Mouse (Mus musculus) spleen, adult 18-20 months (tissue): ENCODE measurements around the gene Nkx1-2.

Experiments used
- DNase-seq, 2 experiments: peaks; one replicate each; pipeline ENCODE4 v3.0.0; 2022; ENCODE audit warnings: mixed read lengths in 2 of 2

Nkx1-2 gene

DNA sequence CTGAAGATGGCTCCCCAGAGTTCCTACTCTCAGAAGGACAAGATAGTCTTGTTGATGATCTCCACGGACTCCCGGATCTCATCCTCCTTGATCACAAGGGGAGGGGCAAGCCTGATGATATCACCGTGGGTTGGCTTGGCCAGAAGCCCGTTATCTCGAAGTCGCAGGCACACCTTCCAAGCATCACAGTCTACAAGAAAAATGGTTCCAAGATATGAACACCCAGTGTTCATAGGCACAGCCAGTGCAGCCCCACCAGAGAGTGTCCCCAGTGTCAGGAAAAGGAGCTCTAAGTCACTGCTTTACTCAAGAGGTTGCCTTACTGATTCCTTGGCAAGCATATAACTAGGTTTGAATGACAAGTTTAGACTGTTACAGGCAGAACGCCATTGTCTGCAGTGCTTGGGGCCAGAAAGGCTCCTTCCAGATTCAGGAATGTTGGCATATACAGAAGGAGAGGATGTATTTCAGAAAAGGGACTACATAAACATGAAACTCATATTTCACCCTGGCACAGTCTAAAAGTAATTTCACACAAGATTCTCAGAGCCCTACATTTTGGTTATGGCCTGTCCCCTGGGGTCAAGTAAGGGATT lies 41.2 kb downstream of the Nkx1-2 start:
- DNase-seq, result no peak

DNA sequence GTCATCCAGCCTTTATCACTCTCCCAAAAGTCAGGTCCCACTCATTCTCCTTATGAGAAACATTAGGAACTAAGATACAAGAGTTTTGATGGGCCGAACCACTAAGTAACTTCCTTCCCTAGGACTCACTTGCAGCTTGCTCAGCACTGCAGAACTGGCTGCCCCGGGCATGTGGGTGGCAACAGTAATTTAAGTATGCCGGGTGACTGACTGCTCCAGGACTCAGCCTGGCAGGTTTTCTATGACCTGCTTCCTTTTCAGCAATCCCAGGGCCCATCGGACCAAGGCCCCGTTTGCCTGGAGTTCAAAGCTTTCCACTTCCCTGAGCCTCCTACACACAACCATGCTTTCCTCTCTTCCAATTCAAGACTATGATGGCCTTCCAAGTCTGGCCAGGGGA lies 42.9 kb downstream of the Nkx1-2 start:
- no peak for DNase-seq

DNA sequence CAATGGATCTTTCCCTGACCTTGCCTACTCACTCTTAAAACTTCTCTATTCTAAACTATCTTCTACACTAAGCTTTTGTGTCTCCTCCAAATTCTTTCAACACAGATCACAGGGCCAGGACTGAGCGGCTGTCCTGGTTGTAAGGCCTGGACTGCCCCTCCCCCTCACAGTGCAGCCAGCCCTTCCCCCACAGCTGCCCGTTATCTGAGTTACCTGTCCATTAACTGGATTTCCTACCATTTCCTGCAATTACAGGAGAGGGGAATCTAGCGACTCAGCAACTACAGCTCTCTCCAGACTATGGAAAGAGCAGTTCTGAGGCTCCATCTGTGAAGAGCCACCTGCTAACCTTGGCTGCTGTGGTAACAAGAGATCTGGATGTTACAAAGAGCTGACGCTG lies 43.5 kb downstream of the Nkx1-2 start:
- no peak for DNase-seq

- DNase-seq, result no peak
Observed at GRCm38 (mm10) chr7:132554091-132554490, 45.3 kb downstream of the Nkx1-2 start.

- DNase-seq, result peak; percentile 89 to 96
Observed at GRCm38 (mm10) chr7:132551351-132552126, 47.9 kb downstream of the Nkx1-2 start.

DNA sequence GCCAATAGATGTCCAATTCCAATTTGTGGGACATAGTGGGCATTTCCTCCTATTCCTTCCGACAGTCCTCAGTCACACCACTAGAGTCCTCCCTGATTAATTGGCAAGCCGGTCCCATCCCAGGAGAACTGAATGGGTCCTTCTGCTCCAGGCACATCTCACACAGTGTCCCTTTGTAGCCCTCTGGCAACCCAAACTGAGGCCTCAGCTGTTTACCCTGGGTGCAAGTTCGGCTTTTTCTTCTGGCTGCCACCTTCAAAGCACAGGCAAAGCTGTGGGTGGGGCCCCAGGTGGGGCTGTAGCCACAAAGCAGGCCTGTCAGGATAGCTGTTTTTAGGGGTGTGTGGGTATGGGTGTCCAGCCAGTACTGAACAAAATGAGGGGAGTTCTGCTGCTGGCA lies 52.3 kb downstream of the Nkx1-2 start:
- DNase-seq, result no peak
